Mouse (Mus musculus) left cerebral cortex, adult 2 months (tissue): ENCODE measurements around the gene Stoml2. TPM values are rescaled to one million over a fixed set of nuclear protein-coding genes. Genes with fewer than 3 reads are reported as not detected.

Experiments used
- DNase-seq, 2 experiments: peaks; one replicate each; pipeline ENCODE4 v3.0.0; 2021 to 2022; ENCODE audit warnings: low spot score in 2 of 2, mixed read lengths in 1 of 2; ENCODE audit errors: extremely low spot score in 1 of 2
- H3K27ac ChIP-seq: fragments of 200-600 bp; 2 replicates; pipeline ENCODE4 v1.8.1; 2022
- H3K4me3 ChIP-seq: fragments of 200-600 bp; 2 replicates; pipeline ENCODE4 v1.8.1; 2022
- CTCF ChIP-seq: fragments of 200-600 bp; IDR thresholded peaks from 2 replicates; pipeline ENCODE4 v1.8.1; 2022; ENCODE audit warnings: antibody characterized with exemption, mild to moderate bottlenecking, moderate library complexity
- intact Hi-C: fragments of 180-260 bp; cut with DNase I; formaldehyde crosslinking; loops from one replicate; pipeline ENCODE4 v1.15.1; 2025
- total RNA-seq, 2 experiments: library from RNA; stranded (reverse); gene quantifications; 2 replicates each; pipeline ENCODE4 v1.2.3; 2021

Gene Stoml2
- total RNA-seq, 2 experiments from 2014 or later, result 97.4 to 104 TPM

- no peak overlapping the region for H3K4me3 ChIP-seq
- DNase-seq, result no peak
- intact Hi-C loops, result loop anchor here (2.0 to 10.0 kb wide), 6 partner anchors 68 to 518 kb away; partner anchors contain the start of genes Arhgef39, Ccdc107, Creb3 and Tln1
- H3K27ac ChIP-seq, result peak overlapping the region; percentile 30; the same call in 1 of the 2 replicates
- no peak for TF ChIP-seq CTCF
These were observed 15.1 kb upstream of the Stoml2 start for GRCm38 (mm10) chr4:43046607-43047006.

- peak; percentile 90 to 91 for DNase-seq
- intact Hi-C loops, result loop anchor here (2.0 to 10.0 kb wide), 6 partner anchors 69 to 519 kb away; partner anchors contain the start of genes Arhgef39, Ccdc107, Creb3 and Tln1
- Histone ChIP-seq H3K4me3 (peak within 1 kb of the TSS; percentile 82), H3K27ac (peak within 1 kb of the TSS; percentile 83)
- no peak for TF ChIP-seq CTCF
These were observed 14.3 kb upstream of the Stoml2 start, which contains the start of gene Fam214b for GRCm38 (mm10) chr4:43045659-43046302. Gene Fam214b, minus strand, starts transcription at chr4:43046220.

GRCm38 (mm10) chr4:43045285-43045658 lies 13.8 kb upstream of the Stoml2 start:
- DNase-seq, result no peak
- intact Hi-C loops, result loop anchor here (5.0 to 10.0 kb wide), 4 partner anchors 362 to 520 kb away; partner anchors contain the start of genes Arhgef39, Ccdc107, Creb3 and Tln1
- Histone ChIP-seq H3K27ac (peak overlapping the region; percentile 72), H3K4me3 (peak overlapping the region; percentile 82)
- TF ChIP-seq CTCF, result no peak

- TF ChIP-seq CTCF, result no peak
- Histone ChIP-seq H3K27ac (peak overlapping the region; percentile 72), H3K4me3 (peak overlapping the region; percentile 82)
- intact Hi-C loops, result loop anchor here (5.0 to 10.0 kb wide), 4 partner anchors 363 to 520 kb away; partner anchors contain the start of genes Arhgef39, Ccdc107, Creb3 and Tln1
- peak in 1 of 2 experiments; percentile 21 for DNase-seq
These were observed 13.2 kb upstream of the Stoml2 start for GRCm38 (mm10) chr4:43044673-43045072.

- Histone ChIP-seq H3K27ac (peak overlapping the region; percentile 72), H3K4me3 (no peak overlapping the region)
- intact Hi-C loops, result loop anchor here (10.0 kb wide), 2 partner anchors 451 to 521 kb away; partner anchors contain the start of genes Arhgef39, Ccdc107, Creb3 and Tln1
- DNase-seq, result peak in 1 of 2 experiments; percentile 55
- TF ChIP-seq CTCF, result no peak
These were observed 12.3 kb upstream of the Stoml2 start for GRCm38 (mm10) chr4:43043644-43044357.

- Histone ChIP-seq H3K4me3 (no peak overlapping the region), H3K27ac (no peak overlapping the region)
- DNase-seq, result no peak
- intact Hi-C loops, result loop anchor here (10.0 kb wide), 2 partner anchors 454 to 524 kb away; partner anchors contain the start of genes Arhgef39, Ccdc107, Creb3 and Tln1
- TF ChIP-seq CTCF, result no peak
These were observed 9.5 kb upstream of the Stoml2 start for GRCm38 (mm10) chr4:43040881-43041547.

- Histone ChIP-seq H3K27ac (peak overlapping the region; percentile 54), H3K4me3 (peak overlapping the region; percentile 81)
- peak; percentile 91 to 93 for DNase-seq
- intact Hi-C loops, result loop anchor here (10.0 kb wide), 2 partner anchors 455 to 525 kb away; partner anchors contain the start of genes Arhgef39, Ccdc107, Creb3 and Tln1
- TF ChIP-seq CTCF, result no peak
These were observed 8.6 kb upstream of the Stoml2 start for GRCm38 (mm10) chr4:43040114-43040572.

GRCm38 (mm10) chr4:43039609-43040008 lies 8.1 kb upstream of the Stoml2 start:
- no peak for TF ChIP-seq CTCF
- peak in 1 of 2 experiments; percentile 10 for DNase-seq
- intact Hi-C loops, result loop anchor here (10.0 kb wide), 2 partner anchors 455 to 525 kb away; partner anchors contain the start of genes Arhgef39, Ccdc107, Creb3 and Tln1
- Histone ChIP-seq H3K27ac (peak overlapping the region; percentile 54), H3K4me3 (peak overlapping the region; percentile 81)

GRCm38 (mm10) chr4:43038567-43039495 lies 7.3 kb upstream of the Stoml2 start:
- Histone ChIP-seq H3K4me3 (peak overlapping the region; percentile 81), H3K27ac (peak overlapping the region; percentile 54)
- intact Hi-C loops, result no loop called here
- no peak for TF ChIP-seq CTCF
- peak; percentile 36 to 52 for DNase-seq

- DNase-seq, result no peak
- intact Hi-C loops, result no loop called here
- Histone ChIP-seq H3K27ac (no peak overlapping the region), H3K4me3 (no peak overlapping the region)
- TF ChIP-seq CTCF, result no peak
These were observed 6.5 kb upstream of the Stoml2 start for GRCm38 (mm10) chr4:43037860-43038566.
